Mouse (Mus musculus) urinary bladder, postnatal 25 days (tissue): ENCODE measurements around the gene Igflr1.

Experiments used
- DNase-seq: peaks from one replicate; pipeline ENCODE4 v3.0.0; 2022; ENCODE audit warnings: low spot score

Igflr1 gene

GRCm38 (mm10) chr7:30613529-30614112 is 48.4 kb downstream of the Igflr1 start:
- DNase-seq, result peak; percentile 73

GRCm38 (mm10) chr7:30614454-30614853 is 49.2 kb downstream of the Igflr1 start:
- DNase-seq, result no peak

- no peak for DNase-seq
Observed at GRCm38 (mm10) chr7:30615049-30615760, 50.0 kb downstream of the Igflr1 start.
